Mouse (Mus musculus): Measurements from ENCODE around the gene Ly6g6c.

Gene Ly6g6c

GRCm38 (mm10) chr17:35085208-35085865 is 20.1 kb downstream of the Ly6g6c start, which contains the start of gene Ly6g6f:
Gene Ly6g6f, minus strand, starts transcription at chr17:35085610.
- DNase-seq, result no peak

GRCm38 (mm10) chr17:35088151-35088550 is 23.0 kb downstream of the Ly6g6c start:
- no peak for DNase-seq

- DNase-seq, result peak; percentile 85 to 89
These were observed 23.8 kb downstream of the Ly6g6c start, which contains the start of gene Abhd16a for GRCm38 (mm10) chr17:35088825-35089644. Gene Abhd16a, plus strand, starts transcription at chr17:35089263.

GRCm38 (mm10) chr17:35090166-35090932 is 25.2 kb downstream of the Ly6g6c start:
- DNase-seq, result no peak

GRCm38 (mm10) chr17:35092403-35093198 is 27.4 kb downstream of the Ly6g6c start:
- DNase-seq, result no peak

- DNase-seq, result no peak
These were observed 29.5 kb downstream of the Ly6g6c start for GRCm38 (mm10) chr17:35094475-35095365.

GRCm38 (mm10) chr17:35096597-35096996 is 31.4 kb downstream of the Ly6g6c start:
- DNase-seq, result no peak

GRCm38 (mm10) chr17:35097164-35097655 is 32.0 kb downstream of the Ly6g6c start:
- DNase-seq, result no peak

GRCm38 (mm10) chr17:35100196-35100765 is 35.1 kb downstream of the Ly6g6c start:
- DNase-seq, result no peak

GRCm38 (mm10) chr17:35101161-35101560 is 36.0 kb downstream of the Ly6g6c start:
- no peak for DNase-seq

- DNase-seq, result no peak
These were observed 37.1 kb downstream of the Ly6g6c start for GRCm38 (mm10) chr17:35102299-35102698.

GRCm38 (mm10) chr17:35103221-35103690 is 38.1 kb downstream of the Ly6g6c start:
- DNase-seq, result no peak

GRCm38 (mm10) chr17:35104079-35104478 is 38.9 kb downstream of the Ly6g6c start:
- no peak for DNase-seq

GRCm38 (mm10) chr17:35104754-35105153 is 39.6 kb downstream of the Ly6g6c start:
- no peak for DNase-seq

GRCm38 (mm10) chr17:35105740-35106389 is 40.7 kb downstream of the Ly6g6c start:
- DNase-seq, result no peak

- DNase-seq, result no peak
These were observed 41.3 kb downstream of the Ly6g6c start for GRCm38 (mm10) chr17:35106522-35106921.

GRCm38 (mm10) chr17:35108097-35108496 is 42.9 kb downstream of the Ly6g6c start, which contains the start of gene Ly6g5c:
Gene Ly6g5c, plus strand, starts transcription at chr17:35108279.
- DNase-seq, result no peak

GRCm38 (mm10) chr17:35111774-35112173 is 46.6 kb downstream of the Ly6g6c start:
- DNase-seq, result no peak

- DNase-seq, result peak in 1 of 2 experiments; percentile 33
These were observed 50.1 kb downstream of the Ly6g6c start, which contains the start of gene Ly6g5b for GRCm38 (mm10) chr17:35115046-35116019. Gene Ly6g5b, minus strand, starts transcription at chr17:35115428.

All from thymus, adult 18-20 months (tissue).